Mouse (Mus musculus): ENCODE results near the gene Wdr45b.
"Not testable (repeated sequence)": the region's sequence is repeated elsewhere in the genome, so short reads cannot be mapped to it uniquely, and the experiment has no call there.

The Wdr45b gene

GRCm38 (mm10) chr11:121354091-121354707 is at the start of gene Wdr45b:
Gene Wdr45b (minus strand): TSS chr11:121354445.
- peak; percentile 95 for DNase-seq (ENCODE audit: low spot score)

GRCm38 (mm10) chr11:121392405-121392804 is 38.2 kb upstream of the Wdr45b start:
- no peak for DNase-seq (ENCODE audit: low spot score)

GRCm38 (mm10) chr11:121390793-121391192 is 36.5 kb upstream of the Wdr45b start:
- DNase-seq (ENCODE audit: low spot score): no peak

- no peak for DNase-seq (ENCODE audit: low spot score)
Observed at GRCm38 (mm10) chr11:121388554-121388945, 34.3 kb upstream of the Wdr45b start.

GRCm38 (mm10) chr11:121387750-121388553 is 33.7 kb upstream of the Wdr45b start, which contains the start of gene Rab40b:
Gene Rab40b (minus strand): TSS chr11:121388251.
- peak; percentile 88 for DNase-seq (ENCODE audit: low spot score)

DNA sequence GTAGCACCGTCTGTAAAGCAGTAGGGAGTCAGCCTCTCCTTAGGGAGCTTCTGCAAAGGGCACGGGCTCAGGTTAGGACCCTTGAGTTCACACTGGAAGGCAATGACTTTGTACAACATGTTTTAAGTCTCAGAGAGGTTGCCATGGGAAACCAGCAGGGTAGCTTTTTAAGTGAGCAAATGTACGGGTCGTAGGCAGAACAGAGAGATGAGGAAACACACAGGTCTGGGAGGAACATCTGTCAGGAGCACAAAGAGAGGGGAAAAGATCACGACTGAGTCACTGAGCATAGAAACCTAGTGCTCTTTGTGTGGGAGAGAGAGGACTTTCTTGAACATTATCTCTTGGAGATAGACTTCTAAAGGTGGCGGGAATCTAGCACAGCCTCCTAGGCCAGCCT is 26.0 kb upstream of the Wdr45b start:
- no peak for DNase-seq (ENCODE audit: low spot score)

- DNase-seq (ENCODE audit: low spot score): no peak
Observed at GRCm38 (mm10) chr11:121378644-121379043, 24.4 kb upstream of the Wdr45b start.

DNA sequence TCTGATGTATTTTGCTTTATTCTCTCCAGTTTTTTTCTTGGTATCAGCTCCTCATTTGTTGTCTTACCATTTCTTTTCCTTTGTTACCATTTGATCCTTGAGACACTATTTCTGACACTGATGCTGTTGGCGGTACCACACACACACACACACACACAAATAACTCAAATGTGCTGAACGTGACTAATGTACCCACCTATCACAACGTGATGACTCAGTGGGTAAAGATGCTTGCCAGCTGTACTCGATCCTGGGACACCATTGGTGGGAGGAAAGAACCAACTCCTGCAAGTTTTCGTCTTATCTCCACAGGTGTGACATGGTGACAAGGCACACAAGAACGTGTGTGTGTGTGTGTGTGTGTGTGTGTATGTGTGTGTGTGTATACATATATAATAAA is 19.1 kb upstream of the Wdr45b start:
- no peak for DNase-seq (ENCODE audit: low spot score)

DNA sequence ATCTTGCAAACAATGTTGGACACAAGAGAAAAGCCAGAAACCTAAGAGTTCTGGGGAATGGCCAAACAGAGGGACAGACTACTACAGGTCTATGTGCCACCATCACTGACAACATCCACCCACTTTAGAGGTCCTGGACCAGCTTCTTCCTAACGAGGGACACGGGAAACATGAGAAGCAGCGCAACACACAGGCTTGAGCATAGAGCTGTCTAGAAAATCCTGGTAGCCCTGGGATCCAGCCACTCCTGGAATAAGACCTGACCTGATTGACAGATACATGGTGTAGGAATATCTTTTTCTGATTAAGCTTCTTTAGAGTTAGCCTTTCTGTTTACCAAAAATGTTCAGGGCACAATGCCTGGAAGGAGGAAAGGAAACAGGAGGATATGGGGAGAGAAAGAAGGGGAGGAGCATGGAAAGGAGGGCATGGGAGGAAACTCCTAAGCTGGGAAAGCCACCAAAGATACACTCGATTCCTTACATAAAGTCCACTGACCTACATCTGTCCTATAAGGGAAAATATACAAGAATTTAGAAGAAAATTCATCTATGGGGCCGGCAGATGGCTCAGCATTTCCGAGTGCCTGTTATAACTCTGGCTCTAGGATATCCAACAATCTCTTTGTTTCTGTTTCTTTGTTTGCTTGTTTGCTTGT is 16.2 kb upstream of the Wdr45b start:
- peak; percentile 32 for DNase-seq (ENCODE audit: low spot score)

DNA sequence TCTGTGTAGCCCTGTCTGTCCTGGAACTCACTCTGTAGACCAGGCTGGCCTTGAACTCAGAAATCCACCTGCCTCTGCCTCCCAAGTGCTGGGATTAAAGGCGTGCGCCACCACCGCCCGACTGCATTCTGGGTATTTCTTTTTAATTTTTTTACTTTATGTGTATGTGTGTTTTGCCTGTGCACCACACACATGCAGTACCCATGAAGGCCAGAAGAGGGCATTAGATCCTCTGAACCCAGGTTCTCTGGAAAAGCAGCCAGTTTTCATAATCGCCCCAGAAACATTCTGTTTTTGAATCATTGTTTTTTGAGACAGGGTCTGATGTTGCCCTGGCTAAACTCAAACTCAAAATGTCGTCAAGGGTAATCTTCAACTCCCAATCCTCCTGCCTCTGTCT is 15.4 kb upstream of the Wdr45b start:
- peak; percentile 30 for DNase-seq (ENCODE audit: low spot score)

GRCm38 (mm10) chr11:121368731-121369130 is 14.5 kb upstream of the Wdr45b start:
- DNase-seq (ENCODE audit: low spot score): no peak

DNA sequence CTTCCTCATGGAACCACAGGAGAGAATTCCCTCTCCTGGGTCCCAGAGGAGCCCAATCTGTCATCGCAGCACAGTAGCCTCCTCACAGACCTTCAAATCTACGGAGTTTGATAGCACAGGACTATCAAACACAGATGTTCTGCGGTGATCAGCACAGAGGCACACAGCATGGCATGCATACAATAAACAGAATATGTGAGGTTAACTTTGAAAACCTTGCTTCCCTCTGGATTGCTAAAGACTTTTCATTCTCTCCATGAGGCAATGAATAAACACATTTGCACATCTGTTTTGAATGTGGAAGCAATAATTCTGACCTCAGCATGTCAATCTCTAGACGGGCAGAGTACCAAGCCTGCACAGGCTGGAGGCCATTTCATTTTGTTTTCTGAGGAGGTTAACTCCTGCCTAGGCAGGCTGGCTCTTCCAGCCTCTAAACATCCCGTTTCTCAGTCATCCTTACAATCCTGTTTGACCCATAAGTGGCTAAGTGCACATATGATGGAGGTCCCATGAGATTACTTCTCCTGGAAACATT is 13.0 kb upstream of the Wdr45b start:
- peak; percentile 86 for DNase-seq (ENCODE audit: low spot score)

DNA sequence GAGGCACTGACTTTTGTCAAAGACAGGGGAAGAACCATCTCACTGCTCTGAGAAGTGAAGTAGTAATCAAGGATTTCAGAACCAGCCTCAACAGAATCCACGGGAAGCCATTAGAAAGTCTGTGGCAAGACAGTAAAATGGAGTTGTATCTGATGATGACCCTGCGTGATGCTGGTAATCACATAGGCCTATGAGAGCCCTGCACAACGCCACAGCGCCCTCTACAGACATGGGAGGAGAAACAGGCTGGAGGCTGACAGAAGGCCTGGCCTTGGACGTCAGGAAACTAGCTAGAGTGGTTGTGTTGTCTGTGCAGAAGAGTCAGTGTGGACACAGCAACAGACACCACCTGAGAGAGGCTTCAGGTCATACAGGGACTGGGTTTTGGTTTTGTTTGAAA is 8.0 kb upstream of the Wdr45b start:
- peak; percentile 55 for DNase-seq (ENCODE audit: low spot score)

- peak; percentile 29 for DNase-seq (ENCODE audit: low spot score)
Observed at GRCm38 (mm10) chr11:121353326-121354090, 737 bp downstream of the Wdr45b start.

DNA sequence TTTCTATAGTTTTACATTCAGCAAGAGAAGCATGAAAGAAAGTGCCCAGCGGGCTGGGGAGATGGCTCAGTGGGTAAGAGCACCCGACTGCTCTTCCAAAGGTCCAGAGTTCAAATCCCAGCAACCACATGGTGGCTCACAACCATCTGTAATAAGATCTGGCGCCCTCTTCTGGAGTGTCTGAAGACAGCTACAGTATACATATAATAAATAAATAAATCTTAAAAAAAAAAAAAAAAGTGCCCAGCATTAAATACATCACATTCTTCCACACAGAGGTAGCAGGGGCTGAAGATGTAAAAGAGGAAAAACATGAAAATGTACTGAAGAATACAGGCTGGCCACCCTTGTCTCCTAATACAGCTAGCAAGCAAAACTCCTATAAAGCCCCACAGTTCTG is 5.5 kb downstream of the Wdr45b start:
- not testable (repeated sequence) for DNase-seq (ENCODE audit: low spot score)

- DNase-seq (ENCODE audit: low spot score): no peak
Observed at GRCm38 (mm10) chr11:121348166-121348565, 6.1 kb downstream of the Wdr45b start.

DNA sequence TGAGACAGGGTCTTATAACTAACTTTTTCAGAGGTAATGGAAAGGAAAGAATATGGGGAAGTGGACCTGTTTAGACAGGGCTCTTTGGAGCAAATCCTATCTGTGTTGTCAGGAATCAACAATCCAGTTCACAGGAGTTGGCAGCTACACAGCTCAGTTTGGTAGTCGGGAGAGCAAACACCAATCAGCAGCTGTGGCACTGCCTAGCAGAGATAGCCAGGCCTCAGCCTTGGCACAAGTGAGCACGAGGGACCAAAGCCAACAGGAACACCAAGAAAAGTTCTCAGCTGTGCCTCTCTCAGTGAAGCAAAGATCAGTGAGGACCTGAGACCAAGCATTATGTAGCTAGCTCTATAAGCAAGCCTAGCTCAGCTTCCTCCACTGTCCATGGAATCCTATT is 7.2 kb downstream of the Wdr45b start:
- peak; percentile 77 for DNase-seq (ENCODE audit: low spot score)

DNA sequence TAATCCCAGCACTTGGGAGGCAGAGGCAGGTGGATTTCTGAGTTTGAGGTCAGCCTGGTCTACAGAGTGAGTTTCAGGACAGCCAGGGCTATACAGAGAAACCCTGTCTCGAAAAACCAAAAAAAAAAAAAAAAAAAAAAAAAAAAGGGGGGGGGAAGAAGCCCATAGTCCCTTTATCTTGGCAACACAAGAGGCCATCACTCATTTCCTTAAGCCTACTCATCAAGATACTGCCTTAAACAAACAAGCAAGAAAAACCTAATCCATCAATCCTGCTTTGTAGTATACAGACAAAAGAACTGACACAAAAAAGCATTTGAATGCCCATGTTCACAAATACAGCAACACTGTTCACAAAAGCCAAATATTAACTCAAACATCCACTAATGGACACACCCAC is 11.8 kb downstream of the Wdr45b start:
- not testable (repeated sequence) for DNase-seq (ENCODE audit: low spot score)

DNA sequence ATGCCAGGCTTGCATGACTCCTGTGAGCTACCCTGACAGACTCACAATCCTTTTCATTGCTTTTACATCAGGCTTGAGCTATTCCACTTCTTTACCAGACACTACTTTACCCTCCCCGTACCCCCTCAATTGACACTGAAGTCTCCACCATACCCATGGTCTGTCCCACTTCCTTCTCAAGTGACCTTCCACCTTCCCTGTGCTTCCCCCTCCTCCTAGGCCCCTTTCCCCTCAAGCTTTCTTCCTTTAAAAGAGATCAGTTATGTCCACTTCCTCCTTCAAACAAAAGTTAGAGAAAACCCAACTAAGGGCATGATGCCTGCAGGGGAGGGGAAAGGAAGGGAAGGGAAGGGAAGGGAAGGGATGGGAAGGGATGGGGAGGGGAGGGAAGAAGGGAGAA is 14.0 kb downstream of the Wdr45b start:
- no peak for DNase-seq (ENCODE audit: low spot score)

DNA sequence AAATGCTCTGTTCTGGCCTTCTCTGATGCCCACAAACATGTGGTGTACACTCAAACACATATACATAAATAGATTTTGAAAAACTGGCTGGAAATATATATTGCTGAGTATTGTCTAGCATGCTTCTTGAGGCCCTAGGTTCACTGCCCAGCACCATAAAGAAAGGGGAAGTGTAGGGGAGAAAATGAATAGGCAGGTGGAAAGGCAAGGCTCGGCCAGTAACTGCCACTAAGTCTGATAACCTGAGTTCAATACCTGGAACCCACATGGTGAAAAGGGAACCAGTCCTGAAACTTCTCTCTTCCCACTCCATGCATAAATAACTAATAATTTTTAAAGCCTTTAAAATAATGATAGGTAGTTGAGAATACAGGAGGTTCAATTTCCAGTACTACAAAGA is 14.6 kb downstream of the Wdr45b start:
- DNase-seq (ENCODE audit: low spot score): no peak

- no peak for DNase-seq (ENCODE audit: low spot score)
Observed at GRCm38 (mm10) chr11:121331641-121332040, 22.6 kb downstream of the Wdr45b start.

DNA sequence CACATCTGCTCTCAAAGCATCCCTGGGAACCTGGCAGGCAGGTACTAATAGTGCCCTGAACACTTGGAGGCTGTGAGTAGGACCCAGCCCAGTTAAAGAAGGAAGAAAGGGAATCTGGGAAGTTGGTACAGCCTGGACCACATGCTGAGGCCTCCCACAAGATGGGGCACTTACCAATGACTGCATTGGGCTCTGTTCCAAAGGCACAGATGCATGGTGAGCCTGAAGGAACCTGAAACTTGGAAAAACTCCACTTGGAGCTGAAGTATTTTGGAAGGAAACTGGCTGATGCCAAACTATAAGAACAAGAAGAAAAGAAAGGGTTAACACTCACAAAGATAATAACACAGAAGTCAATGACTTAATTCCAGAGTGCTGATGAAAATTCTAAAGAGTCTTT is 25.6 kb downstream of the Wdr45b start:
- no peak for DNase-seq (ENCODE audit: low spot score)
